Mouse (Mus musculus) adrenal gland, adult 2 months (tissue): ENCODE data around the gene Abcg5. TPM values are rescaled to one million over a fixed set of nuclear protein-coding genes. Genes with fewer than 3 reads are reported as not detected.
A peak's percentile ranks its signal among the peaks of the same experiment; 100 is the strongest.

Experiments
- DNase-seq: peaks from one replicate; pipeline ENCODE4 v3.0.0; 2021
- polyA plus RNA-seq: library from polyadenylated mRNA; depleted of rRNA; stranded (reverse); fragments of >200 nt; gene quantifications from 2 replicates; pipeline ENCODE4 v1.2.3, GENCODE M21; 2012
- total RNA-seq, 2 experiments: library from RNA; stranded (reverse); gene quantifications; 2 replicates each; pipeline ENCODE4 v1.2.3; 2021

Abcg5 gene
- total and polyA plus RNA-seq, 3 experiments, result 0.11 TPM; not detected in 2

GRCm38 (mm10) chr17:84645119-84645518 is 37.7 kb downstream of the Abcg5 start:
- DNase-seq, result no peak

DNA sequence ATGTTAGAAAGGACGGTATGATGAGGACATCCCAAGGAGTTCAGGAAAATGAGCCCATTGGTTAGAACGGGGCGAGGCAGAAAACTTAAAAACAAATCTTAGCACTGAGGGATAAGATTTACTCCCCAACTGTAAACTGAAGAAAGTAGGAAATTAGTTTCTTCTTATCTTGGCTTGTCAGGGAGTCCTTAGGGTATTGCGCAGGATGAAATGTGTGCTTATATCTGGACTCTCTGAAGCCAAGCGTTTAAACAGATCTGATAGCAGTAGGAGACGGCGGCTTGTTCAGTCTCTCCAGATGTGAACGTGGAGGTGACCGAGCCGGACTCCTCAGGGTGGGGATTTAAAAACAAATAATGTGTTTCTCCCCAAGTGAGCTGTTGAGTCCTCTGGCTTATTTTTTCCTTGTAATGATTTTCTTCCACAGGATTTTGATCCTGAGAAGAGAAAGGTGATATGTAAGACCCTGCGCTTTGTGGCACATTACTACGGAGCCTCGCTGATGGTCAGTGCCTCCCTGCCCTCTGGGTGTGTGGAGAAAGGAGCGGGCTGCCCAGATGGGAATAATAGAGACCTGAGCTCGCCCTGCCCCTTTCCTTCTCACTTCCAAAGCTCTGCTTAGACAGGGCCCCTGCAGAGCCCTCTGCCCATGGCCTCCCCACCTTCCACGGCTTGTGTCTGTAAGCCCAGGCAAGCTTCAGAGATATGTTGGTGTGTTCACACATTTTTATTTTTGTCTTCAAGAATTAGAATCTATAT is 38.3 kb downstream of the Abcg5 start:
- no peak for DNase-seq

DNA sequence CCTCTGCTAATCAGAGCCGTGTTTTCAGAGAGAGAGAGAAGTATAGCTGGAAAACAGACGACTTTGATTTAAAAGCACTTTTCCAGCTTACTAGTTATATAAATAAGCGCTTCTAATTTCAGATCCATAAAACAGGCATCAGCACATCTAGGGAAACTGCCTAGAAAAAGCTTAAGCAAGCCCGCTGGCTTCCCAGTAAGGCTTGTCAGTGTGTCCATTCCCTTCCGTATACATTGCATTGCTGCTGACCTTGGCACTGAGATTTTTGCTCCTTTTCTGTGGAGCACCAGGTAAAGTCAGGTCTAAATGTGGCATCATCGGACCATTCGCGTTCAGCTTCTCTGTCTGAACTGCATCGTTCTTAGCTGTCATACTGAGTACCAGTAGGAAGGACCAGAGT is 40.5 kb downstream of the Abcg5 start:
- no peak for DNase-seq

GRCm38 (mm10) chr17:84641893-84642292 is 40.9 kb downstream of the Abcg5 start:
- peak; percentile 23 for DNase-seq

- DNase-seq, result no peak
Measured at GRCm38 (mm10) chr17:84639796-84640378, 42.9 kb downstream of the Abcg5 start.

- no peak for DNase-seq
Measured at GRCm38 (mm10) chr17:84637971-84638370, 44.8 kb downstream of the Abcg5 start.

DNA sequence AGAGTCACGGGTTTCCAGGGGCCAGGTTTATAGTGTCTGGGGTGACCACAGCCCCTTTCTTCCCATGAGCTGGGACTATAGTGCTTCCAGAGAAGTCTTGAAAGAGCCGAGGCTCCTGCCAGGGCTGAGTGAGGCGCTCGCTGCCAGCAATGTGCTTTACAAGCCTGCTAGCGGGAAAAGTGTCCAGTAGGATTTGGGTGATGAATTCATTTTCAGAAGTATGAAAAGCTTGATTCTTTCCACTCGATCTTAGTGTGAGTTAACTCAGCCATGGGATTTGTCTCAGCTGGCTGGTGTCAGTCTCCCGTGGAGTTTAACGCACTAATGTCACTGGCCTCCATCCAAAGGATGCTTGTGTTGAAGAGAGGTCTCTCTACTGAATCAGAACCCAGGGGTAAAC is 46.5 kb downstream of the Abcg5 start:
- DNase-seq, result no peak

DNA sequence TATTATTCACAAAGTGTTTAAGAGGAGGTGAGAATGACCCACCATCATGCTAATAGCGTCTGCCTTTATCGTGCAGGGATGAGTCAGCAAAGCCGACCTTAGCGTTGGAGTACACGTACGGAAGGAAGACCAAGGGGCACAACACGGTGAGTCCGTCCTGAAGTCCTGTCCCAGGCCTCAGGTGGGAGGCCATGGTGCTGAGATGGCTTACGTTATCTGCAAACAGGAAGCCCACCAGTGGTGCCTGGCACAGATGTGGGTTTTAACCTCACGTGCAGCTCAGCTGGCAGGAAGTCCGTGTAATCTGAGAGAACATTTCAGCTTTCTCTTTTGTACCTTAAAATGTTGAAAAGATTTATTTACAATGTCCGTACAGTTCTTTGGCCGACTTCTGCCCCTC is 49.4 kb downstream of the Abcg5 start:
- DNase-seq, result no peak

GRCm38 (mm10) chr17:84631836-84632235 is 51.0 kb downstream of the Abcg5 start:
- DNase-seq, result no peak

- DNase-seq, result peak; percentile 59
Measured at GRCm38 (mm10) chr17:84628611-84629010, 54.2 kb downstream of the Abcg5 start.

DNA sequence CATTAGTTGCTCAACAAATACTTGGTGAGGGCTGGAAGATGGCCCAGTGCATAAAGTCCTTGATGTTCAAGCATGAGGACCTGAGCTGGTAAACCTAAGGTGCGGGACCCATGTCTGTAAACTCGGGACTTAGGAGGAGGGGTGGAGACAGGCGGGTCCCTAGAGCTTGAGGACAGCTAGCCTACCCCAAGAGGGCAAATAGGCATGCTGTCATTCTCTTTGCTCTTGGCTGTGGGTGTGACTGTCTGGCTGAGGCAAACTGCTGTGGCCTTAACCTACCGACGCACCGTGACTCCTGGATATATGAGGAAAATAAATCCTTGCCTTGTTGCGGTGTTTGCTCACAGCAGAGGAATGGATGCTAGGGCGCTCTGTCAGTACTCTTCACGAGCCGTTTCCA is 55.1 kb downstream of the Abcg5 start:
- DNase-seq, result peak; percentile 56

DNA sequence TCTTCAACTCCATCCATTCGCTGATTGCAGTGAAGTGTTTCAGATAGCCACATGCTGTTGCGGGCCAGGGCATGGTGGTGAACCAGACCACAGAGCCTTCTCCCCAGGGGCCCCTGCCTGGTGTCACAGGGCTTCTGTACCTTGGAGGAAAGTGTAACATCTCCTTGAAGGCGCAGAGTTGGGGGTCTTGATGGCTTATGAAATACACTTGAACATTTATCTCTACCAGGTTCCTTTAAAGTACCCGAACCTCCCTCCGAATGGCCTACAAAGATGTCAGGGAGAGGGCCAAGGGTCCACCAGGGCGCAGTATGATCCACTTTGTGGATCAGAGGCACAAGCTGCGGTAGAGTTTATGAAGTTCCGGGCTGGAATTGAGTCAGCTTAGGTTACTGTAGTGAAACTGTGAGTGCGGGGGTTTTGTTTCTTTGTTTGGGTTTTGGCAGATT is 55.9 kb downstream of the Abcg5 start:
- DNase-seq, result no peak

DNA sequence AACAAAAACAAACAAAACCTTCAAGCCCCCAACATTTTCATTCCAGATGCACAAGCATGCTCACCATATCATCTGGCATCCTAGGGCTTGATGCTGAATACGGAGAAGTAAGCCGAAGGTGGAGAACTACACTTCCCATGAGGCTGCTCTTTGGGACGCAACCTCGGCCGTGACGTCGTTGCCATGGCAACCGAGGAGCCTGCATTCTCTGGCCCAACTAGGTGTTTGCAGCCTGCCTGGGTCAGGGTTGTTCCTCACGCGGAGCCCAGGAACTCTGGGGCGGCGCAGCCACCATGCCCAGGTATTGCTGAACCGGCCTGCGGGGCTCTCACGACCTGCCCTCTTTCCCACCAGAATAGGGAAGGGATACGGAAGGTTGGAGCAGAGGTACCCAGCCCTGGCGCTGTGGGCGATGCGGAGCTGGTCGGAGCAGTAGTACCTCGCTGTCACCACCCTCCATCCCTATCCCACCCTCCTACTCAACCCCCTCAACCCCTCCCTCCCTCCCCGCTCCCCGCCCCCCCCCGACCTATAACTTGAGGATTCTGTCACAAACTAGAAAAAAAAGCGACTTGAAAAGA is 56.4 kb downstream of the Abcg5 start, which contains the start of gene Dync2li1:
Dync2li1 (plus strand) TSS at position 221 of the 581 bp plus-strand sequence.
- peak; percentile 90 for DNase-seq

DNA sequence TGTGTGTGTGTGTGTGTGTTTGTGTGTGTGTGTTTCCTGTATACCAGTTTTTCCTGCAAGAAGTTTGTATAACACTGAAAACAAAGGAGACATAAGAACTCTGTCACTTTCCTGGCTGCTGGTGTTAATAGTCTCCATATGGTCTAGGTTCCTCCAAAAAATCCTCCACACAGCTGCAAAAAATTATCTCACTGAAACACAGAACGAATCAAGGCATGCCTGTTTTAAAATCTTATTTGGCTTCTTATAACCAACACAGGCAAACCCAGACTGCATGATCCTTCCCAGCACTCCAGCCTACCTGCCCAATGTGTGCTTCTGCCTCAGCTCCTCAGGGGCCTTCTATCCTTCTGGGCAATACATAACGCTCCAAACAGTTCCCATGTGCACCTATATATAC is 59.9 kb downstream of the Abcg5 start:
- DNase-seq, result no peak

DNA sequence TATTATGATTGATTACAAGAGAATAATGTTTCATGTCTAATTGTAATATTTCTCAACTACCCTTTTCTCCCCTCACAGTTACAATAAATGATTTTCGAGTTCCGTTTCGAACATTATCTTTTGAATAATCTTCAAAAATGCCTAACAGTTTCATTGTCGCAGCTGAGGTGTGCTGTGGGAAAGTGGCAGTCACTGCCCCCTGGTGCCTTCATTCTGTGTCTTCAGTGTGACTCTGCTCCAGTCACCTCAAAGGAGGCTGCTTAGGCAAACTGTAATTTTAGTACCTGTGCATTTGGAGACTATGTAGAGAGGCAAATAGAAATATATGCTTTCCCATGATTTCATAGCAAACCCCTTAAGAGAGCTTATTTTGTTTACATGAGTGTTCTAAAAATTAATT is 60.8 kb downstream of the Abcg5 start:
- no peak for DNase-seq

DNA sequence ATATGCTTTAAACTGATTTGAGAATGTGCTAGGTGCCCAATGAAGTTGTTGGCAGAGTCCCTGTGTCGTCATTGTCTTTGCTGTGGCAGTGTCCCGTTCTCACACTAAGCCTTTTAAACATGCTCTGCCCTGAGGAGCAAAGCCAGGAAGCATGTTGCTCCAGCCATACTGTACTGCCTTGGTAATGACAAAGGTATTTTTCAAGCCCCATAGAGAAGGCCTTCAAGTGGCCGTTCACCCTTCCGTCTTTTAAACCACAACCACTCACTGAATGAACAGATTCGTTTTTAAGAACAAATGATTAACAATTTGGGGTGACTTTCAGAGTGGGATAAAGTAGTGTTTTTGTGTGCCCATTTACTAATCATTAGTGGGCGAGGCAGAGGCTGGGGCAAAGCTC is 61.6 kb downstream of the Abcg5 start:
- no peak for DNase-seq

DNA sequence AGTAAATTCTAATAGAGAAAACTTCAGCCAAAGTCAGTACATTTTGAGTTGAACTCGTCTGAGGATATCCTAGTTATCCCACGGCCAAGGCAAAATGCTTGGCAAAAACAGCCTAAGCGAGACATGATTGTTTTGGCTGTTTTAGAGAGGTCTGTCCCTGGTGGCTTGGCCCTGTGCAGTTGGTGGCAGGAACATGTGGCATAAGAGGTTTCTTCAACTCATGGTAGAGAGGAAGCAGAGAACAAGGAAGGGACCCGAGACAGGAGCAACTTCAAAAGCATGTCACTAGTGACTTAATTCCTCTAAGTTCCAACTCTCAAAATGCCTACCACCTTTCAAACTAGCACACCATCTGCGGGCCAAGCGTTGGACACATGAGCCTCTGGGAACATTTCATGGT is 62.2 kb downstream of the Abcg5 start:
- no peak for DNase-seq

- no peak for DNase-seq
Measured at GRCm38 (mm10) chr17:84620076-84620475, 62.7 kb downstream of the Abcg5 start.

DNA sequence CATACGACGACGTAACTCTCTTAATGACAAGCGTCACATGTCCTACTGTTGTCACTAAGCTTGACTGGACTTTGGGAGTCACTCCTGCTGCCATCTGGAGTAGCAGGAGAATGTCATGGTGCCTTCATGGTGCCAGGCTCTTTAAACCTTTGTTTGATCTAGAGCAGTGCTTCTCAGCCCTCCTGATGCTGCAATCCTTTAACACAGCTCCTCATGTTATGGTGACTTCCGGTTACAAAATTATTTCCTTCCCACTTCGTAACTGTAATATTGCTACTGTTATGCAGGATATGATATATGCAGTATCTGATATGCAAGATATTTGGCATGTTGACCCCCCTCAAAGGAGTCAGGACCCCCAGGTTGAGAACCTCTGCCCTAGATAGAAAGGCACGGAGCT is 63.7 kb downstream of the Abcg5 start:
- DNase-seq, result no peak

GRCm38 (mm10) chr17:84617953-84618352 is 64.9 kb downstream of the Abcg5 start:
- no peak for DNase-seq

- DNase-seq, result no peak
Measured at GRCm38 (mm10) chr17:84616526-84617074, 66.2 kb downstream of the Abcg5 start.

DNA sequence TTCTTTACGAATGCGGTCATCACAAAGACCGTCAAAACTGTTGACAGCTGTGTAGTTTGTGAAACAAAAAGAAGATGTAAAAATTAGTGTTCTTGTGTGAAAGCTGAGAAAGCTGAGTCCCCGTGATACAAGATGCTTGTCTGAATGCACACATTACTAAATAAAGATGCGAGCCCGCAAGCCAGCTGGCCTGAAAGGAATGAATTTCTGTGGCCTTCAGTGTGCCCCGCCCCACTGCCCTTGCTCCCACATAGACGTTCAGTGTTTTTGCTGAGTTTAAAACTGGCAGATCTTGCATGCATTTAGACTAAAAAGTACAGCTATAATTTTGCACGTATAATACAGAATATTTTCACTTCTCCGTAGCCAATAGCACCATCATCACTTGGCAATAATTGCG is 67.0 kb downstream of the Abcg5 start:
- DNase-seq, result peak; percentile 13

- DNase-seq, result peak; percentile 24
Measured at GRCm38 (mm10) chr17:84611971-84612370, 70.8 kb downstream of the Abcg5 start.
